Mouse (Mus musculus) E14TG2a.4 (cell line): Measurements from ENCODE around the gene Ugt2b36.
"Not testable (repeated sequence)": the region's sequence is repeated elsewhere in the genome, so short reads cannot be mapped to it uniquely, and the experiment has no call there.

Experiments
- CTCF ChIP-seq: conservative IDR thresholded peaks from 2 replicates; pipeline ENCODE4 v1.5.1; 2014; ENCODE audit warnings: low read length
- NANOG ChIP-seq: IDR thresholded peaks from 2 replicates; pipeline ENCODE4 v1.6.1; 2014; ENCODE audit warnings: borderline replicate concordance, low read length, mixed read lengths
- POU5F1 ChIP-seq: IDR thresholded peaks from 2 replicates; pipeline ENCODE4 v1.6.1; 2014; ENCODE audit warnings: low read length, borderline replicate concordance

GRCm38 (mm10) chr5:87103697-87104096 lies 11.3 kb upstream of the Ugt2b36 start:
- TF ChIP-seq CTCF, POU5F1, NANOG: not testable (repeated sequence)
